Mouse (Mus musculus) midbrain, embryonic 14.5 days (tissue): ENCODE measurements at regions not wholly inside any gene's neighbourhood (a gene's known extent, or its start where the extent isn't known, plus 50 kb on each side); places are given as distances from the start of the nearest gene placed in this dataset. TPM values are rescaled to one million over a fixed set of nuclear protein-coding genes. Genes with fewer than 3 reads are reported as not detected.

ENCODE experiments used
- ATAC-seq: fragments of 200-750 bp; cut with Nextera tagmentation; 2 replicates; pipeline ENCODE4 v1.8.0; 2017; ENCODE audit warnings: moderate number of reproducible peaks, moderate library complexity; ENCODE audit not compliant: low FRiP score, low TSS enrichment
- DNase-seq: peaks from one replicate; pipeline ENCODE4 v3.0.0-alpha.2; 2015
- H3K27ac ChIP-seq: fragments of 300-500 bp; sonication (generic); replicated peaks from 2 replicates; pipeline ENCODE4 v1.5.1; 2014; ENCODE audit warnings: mild to moderate bottlenecking, low read depth, low read length, moderate library complexity
- H3K27me3 ChIP-seq: fragments of 300-500 bp; sonication (generic); 2 replicates; pipeline ENCODE4 v1.6.1; 2014; ENCODE audit warnings: low read length, control low read depth, mixed read lengths; ENCODE audit not compliant: control insufficient read depth, insufficient read depth
- H3K36me3 ChIP-seq: fragments of 300-500 bp; sonication (generic); 2 replicates; pipeline ENCODE4 v1.6.1; 2014; ENCODE audit warnings: low read length, control low read depth; ENCODE audit not compliant: control insufficient read depth, insufficient read depth
- H3K4me1 ChIP-seq: fragments of 300-500 bp; sonication (generic); 2 replicates; pipeline ENCODE4 v1.6.1; 2014; ENCODE audit warnings: mild to moderate bottlenecking, antibody characterized with exemption, low read length, control low read depth; ENCODE audit not compliant: control insufficient read depth, insufficient read depth
- H3K4me2 ChIP-seq: fragments of 300-500 bp; sonication (generic); 2 replicates; pipeline ENCODE4 v1.6.1; 2014; ENCODE audit warnings: mild to moderate bottlenecking, low read length, moderate library complexity
- H3K4me3 ChIP-seq: fragments of 300-500 bp; sonication (generic); replicated peaks from 2 replicates; pipeline ENCODE4 v1.5.1; 2014; ENCODE audit warnings: low read depth, low read length
- H3K9ac ChIP-seq: fragments of 300-500 bp; sonication (generic); replicated peaks from 2 replicates; pipeline ENCODE4 v1.6.1; 2014; ENCODE audit warnings: mild to moderate bottlenecking, low read length, moderate library complexity
- H3K9me3 ChIP-seq: fragments of 300-500 bp; sonication (generic); 2 replicates; pipeline ENCODE4 v1.6.1; 2016; ENCODE audit warnings: low read length, control low read depth, mixed read lengths; ENCODE audit not compliant: control insufficient read depth
- WGBS: fragments of 180-500 bp; shearing (Covaris S2); extraction: QIAGEN DNeasy Blood & Tissue Kit; methylation state at CpG from one replicate; pipeline ENCODE4 v1.1.7; 2014; 5-methylcytosine and 5-hydroxymethylcytosine counted together
- microRNA-seq: library from miRNA; unstranded; fragments of <30 nt; microRNA quantifications from one replicate; pipeline ENCODE4, GENCODE M21; 2016

DNA sequence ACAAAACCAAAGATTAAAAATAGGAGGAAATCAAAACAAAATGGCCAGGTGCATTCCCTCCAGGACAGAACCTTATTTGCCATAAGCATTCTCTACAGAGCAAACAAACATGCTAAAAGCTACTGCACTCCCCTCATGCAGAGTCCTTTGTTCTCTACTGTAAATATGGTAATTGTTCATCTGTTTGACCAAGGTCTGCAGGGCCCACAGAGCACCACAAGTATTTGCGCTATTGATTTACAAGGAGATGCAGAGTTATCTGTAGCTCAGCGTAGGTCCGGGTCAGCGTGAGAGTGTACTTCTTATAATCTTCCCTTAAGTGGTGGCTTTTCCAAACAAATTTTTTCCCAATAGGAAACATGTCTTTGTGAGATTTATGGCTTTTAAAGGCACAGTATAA lies 94.0 kb upstream of the Chrm3 start:
- H3K27me3 ChIP-seq, result no peaks in the 10 kb centered on the region
- H3K9ac ChIP-seq, result no peak overlapping the region
- no peak for DNase-seq
- H3K36me3 ChIP-seq, result no peaks in the 10 kb centered on the region
- no peaks in the 10 kb centered on the region for H3K9me3 ChIP-seq
- H3K4me1 ChIP-seq, result no peaks in the 10 kb centered on the region
- no peak overlapping the region for H3K4me3 ChIP-seq
- H3K27ac ChIP-seq, result no peak overlapping the region
- ATAC-seq, result no peak
- no peak overlapping the region for H3K4me2 ChIP-seq
- 78% methylated on average over 4 of the region's 4 CpGs for WGBS

DNA sequence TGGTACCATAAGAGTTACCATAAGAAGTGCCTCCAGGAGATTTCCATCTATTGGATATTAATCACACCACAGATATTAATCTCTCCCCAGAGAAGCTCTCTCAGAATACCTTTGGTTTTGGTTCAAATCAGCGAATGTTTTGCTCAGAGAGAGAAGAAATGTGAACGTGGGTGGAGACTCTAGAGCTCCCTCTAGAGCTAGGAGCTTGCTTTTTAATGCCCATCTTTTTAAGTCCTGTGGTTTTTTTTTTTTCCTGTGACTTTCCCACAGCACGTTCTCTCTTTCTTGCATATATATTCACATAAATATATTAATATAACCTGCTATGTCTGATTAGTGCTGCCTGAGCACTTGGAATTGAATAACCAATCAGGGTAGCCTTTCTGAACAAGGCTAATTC lies 90.4 kb upstream of the Chrm3 start:
- Histone ChIP-seq H3K4me1 (no peaks in the 10 kb centered on the region), H3K4me2 (no peak overlapping the region), H3K27me3 (no peaks in the 10 kb centered on the region), H3K36me3 (no peaks in the 10 kb centered on the region), H3K9me3 (no peaks in the 10 kb centered on the region), H3K27ac (no peak overlapping the region), H3K9ac (no peak overlapping the region), H3K4me3 (no peak overlapping the region)
- ATAC-seq, result no peak
- DNase-seq, result no peak
- WGBS, result 48% methylated on average over 3 of the region's 3 CpGs

DNA sequence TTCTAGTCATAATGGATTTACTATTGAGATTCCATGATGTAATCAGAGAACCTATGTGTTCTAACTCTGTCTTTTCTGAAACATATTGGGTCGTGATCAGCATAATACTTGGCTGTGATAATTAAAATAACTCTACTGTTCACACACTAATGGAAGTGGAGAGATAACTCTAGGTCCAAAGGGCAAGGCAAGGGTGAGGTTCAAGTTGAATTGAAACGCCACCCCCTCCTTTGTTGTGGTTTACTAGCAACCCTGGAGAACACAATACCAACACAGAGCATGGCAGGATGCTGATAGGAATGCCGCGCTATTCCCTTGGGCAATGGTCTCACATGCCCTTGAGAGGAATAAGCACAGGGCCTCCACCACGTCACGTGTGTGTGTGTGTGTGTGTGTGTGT lies 88.9 kb upstream of the Chrm3 start:
- Histone ChIP-seq H3K27ac (no peak overlapping the region), H3K4me2 (no peak overlapping the region), H3K9ac (no peak overlapping the region), H3K27me3 (no peaks in the 10 kb centered on the region), H3K36me3 (no peaks in the 10 kb centered on the region), H3K9me3 (no peaks in the 10 kb centered on the region), H3K4me1 (no peaks in the 10 kb centered on the region), H3K4me3 (no peak overlapping the region)
- ATAC-seq (no peak), DNase-seq (no peak)
- 90% methylated on average over 6 of the region's 6 CpGs for WGBS

DNA sequence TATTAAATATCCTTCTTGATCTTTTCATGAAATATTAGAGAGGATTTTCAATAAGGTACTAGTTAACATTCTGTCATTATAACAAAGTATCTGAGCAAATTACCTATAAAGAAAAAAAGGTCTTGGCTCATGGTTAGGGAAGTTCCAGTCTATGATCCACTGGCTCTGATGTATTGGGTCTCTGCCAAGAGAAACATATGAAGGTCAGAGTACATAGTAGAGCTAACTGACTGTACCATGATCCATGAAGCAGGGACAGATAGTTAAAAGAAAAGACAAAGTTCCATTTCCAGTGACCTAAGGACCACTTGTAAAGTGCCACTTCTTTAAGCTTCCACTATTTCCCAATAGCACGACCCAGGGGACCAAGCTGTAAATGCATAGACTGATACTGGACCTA lies 87.2 kb upstream of the Chrm3 start:
- Histone ChIP-seq H3K9me3 (no peaks in the 10 kb centered on the region), H3K27me3 (no peaks in the 10 kb centered on the region), H3K4me3 (no peak overlapping the region), H3K36me3 (no peaks in the 10 kb centered on the region), H3K9ac (no peak overlapping the region), H3K27ac (no peak overlapping the region), H3K4me1 (no peaks in the 10 kb centered on the region), H3K4me2 (no peak overlapping the region)
- DNase-seq (no peak), ATAC-seq (no peak)
- 88% methylated on average over 1 of the region's 1 CpGs for WGBS

DNA sequence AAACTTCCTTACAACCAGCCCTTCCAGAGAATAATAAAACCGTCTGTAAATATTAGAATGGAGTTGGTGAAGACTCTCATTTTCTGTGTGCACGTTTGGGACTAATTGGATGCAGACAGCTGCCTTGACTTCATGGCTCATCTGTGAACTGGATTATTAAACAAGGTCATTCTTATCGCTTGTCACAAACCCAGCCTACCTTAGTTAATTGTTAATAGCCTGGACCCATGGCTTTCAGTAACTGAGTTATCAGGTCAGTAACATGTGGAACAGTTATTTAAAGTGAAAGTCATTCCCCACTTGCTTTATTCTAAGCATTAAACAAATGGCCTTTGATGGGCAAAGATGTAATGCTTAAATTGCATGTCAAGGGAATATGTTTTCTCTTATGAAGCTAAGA lies 85.0 kb upstream of the Chrm3 start:
- H3K4me1 ChIP-seq, result no peaks in the 10 kb centered on the region
- no peak overlapping the region for H3K9ac ChIP-seq
- H3K4me2 ChIP-seq, result no peak overlapping the region
- no peak for ATAC-seq
- no peak for DNase-seq
- no peak overlapping the region for H3K4me3 ChIP-seq
- no peaks in the 10 kb centered on the region for H3K9me3 ChIP-seq
- no peaks in the 10 kb centered on the region for H3K27me3 ChIP-seq
- no peaks in the 10 kb centered on the region for H3K36me3 ChIP-seq
- 45% methylated on average over 3 of the region's 3 CpGs for WGBS
- no peak overlapping the region for H3K27ac ChIP-seq

Small RNA genes lying in the stretch of these regions (microRNA-seq; reads per million reads assigned to microRNA genes)
- gene Gm23415, result not detected
